Mouse (Mus musculus): ENCODE measurements around the gene Cx3cr1.

Gene Cx3cr1

GRCm38 (mm10) chr9:120080546-120081108 lies 10.9 kb upstream of the Cx3cr1 start:
- Histone ChIP-seq H3K4me3 (replicated peaks; ENCODE audit: low read length) (no peak overlapping the region), H3K27me3 (ENCODE audit: insufficient read depth, low read length) (peaks cover 38% of the 10 kb centered on the region), H3K4me1 (replicated peaks; ENCODE audit: low read depth, low read length) (peaks cover 27% of the 10 kb centered on the region), H3K9me3 (ENCODE audit: low read length) (no peaks in the 10 kb centered on the region), H3K36me3 (ENCODE audit: insufficient read depth, low read length) (no peaks in the 10 kb centered on the region)
- no peak for TF ChIP-seq POU5F1 (IDR thresholded peaks at IDR 0.05; ENCODE audit: borderline replicate concordance, low read length)
- peak; percentile 88 for TF ChIP-seq CTCF (conservative IDR thresholded peaks at IDR 0.05; ENCODE audit: low read length)
- no peak for TF ChIP-seq NANOG (IDR thresholded peaks at IDR 0.05; ENCODE audit: borderline replicate concordance, low read length)

- TF ChIP-seq NANOG (IDR thresholded peaks at IDR 0.05; ENCODE audit: borderline replicate concordance, low read length) (no peak), POU5F1 (IDR thresholded peaks at IDR 0.05; ENCODE audit: borderline replicate concordance, low read length) (no peak), CTCF (conservative IDR thresholded peaks at IDR 0.05; ENCODE audit: low read length) (no peak)
- Histone ChIP-seq H3K27me3 (ENCODE audit: insufficient read depth, low read length) (peaks cover 33% of the 10 kb centered on the region), H3K4me1 (replicated peaks; ENCODE audit: low read depth, low read length) (peaks cover 27% of the 10 kb centered on the region), H3K9me3 (ENCODE audit: low read length) (no peaks in the 10 kb centered on the region), H3K4me3 (replicated peaks; ENCODE audit: low read length) (no peak overlapping the region), H3K36me3 (ENCODE audit: insufficient read depth, low read length) (no peaks in the 10 kb centered on the region)
Measured at GRCm38 (mm10) chr9:120079901-120080300, 10.2 kb upstream of the Cx3cr1 start.

GRCm38 (mm10) chr9:120078241-120078640 lies 8.6 kb upstream of the Cx3cr1 start:
- Histone ChIP-seq H3K27me3 (ENCODE audit: insufficient read depth, low read length) (peaks cover 31% of the 10 kb centered on the region), H3K4me3 (replicated peaks; ENCODE audit: low read length) (no peak overlapping the region), H3K4me1 (replicated peaks; ENCODE audit: low read depth, low read length) (peaks cover 26% of the 10 kb centered on the region), H3K9me3 (ENCODE audit: low read length) (no peaks in the 10 kb centered on the region), H3K36me3 (ENCODE audit: insufficient read depth, low read length) (no peaks in the 10 kb centered on the region)
- no peak for TF ChIP-seq CTCF (conservative IDR thresholded peaks at IDR 0.05; ENCODE audit: low read length)
- no peak for TF ChIP-seq NANOG (IDR thresholded peaks at IDR 0.05; ENCODE audit: borderline replicate concordance, low read length)
- TF ChIP-seq POU5F1 (IDR thresholded peaks at IDR 0.05; ENCODE audit: borderline replicate concordance, low read length) = no peak

DNA sequence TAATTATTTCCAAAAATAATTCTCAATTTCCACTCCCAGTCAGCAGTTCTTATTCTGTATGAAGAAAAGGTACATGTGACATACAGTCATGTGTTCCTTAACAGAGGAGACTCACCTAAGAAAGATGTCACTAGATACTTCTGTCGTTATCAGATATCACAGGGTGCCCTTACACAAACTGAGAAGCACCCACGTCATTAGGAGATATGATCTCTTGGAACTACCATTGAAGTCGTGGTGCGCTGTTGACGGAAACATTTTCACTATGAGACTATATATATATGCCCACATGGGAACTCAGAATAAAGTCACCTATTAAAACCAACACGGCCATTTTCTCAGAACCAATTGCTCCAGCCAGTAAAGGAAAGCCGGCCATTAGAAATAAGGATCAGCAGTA lies 4.8 kb upstream of the Cx3cr1 start:
- Histone ChIP-seq H3K27me3 (ENCODE audit: insufficient read depth, low read length) (peaks cover 21% of the 10 kb centered on the region), H3K36me3 (ENCODE audit: insufficient read depth, low read length) (no peaks in the 10 kb centered on the region), H3K4me3 (replicated peaks; ENCODE audit: low read length) (no peak overlapping the region), H3K4me1 (replicated peaks; ENCODE audit: low read depth, low read length) (peaks cover 21% of the 10 kb centered on the region), H3K9me3 (ENCODE audit: low read length) (no peaks in the 10 kb centered on the region)
- no peak for TF ChIP-seq NANOG (IDR thresholded peaks at IDR 0.05; ENCODE audit: borderline replicate concordance, low read length)
- no peak for TF ChIP-seq POU5F1 (IDR thresholded peaks at IDR 0.05; ENCODE audit: borderline replicate concordance, low read length)
- TF ChIP-seq CTCF (conservative IDR thresholded peaks at IDR 0.05; ENCODE audit: low read length) = no peak

GRCm38 (mm10) chr9:120073169-120073568 lies 3.5 kb upstream of the Cx3cr1 start:
- H3K9me3 ChIP-seq (ENCODE audit: low read length) = no peaks in the 10 kb centered on the region
- no peaks in the 10 kb centered on the region for H3K36me3 ChIP-seq (ENCODE audit: insufficient read depth, low read length)
- H3K4me3 ChIP-seq (replicated peaks; ENCODE audit: low read length) = no peak overlapping the region
- H3K4me1 ChIP-seq (replicated peaks; ENCODE audit: low read depth, low read length) = peaks cover 8% of the 10 kb centered on the region
- TF ChIP-seq CTCF (conservative IDR thresholded peaks at IDR 0.05; ENCODE audit: low read length) (peak; percentile 99), POU5F1 (IDR thresholded peaks at IDR 0.05; ENCODE audit: borderline replicate concordance, low read length) (no peak)
- H3K27me3 ChIP-seq (ENCODE audit: insufficient read depth, low read length) = peaks cover 13% of the 10 kb centered on the region

GRCm38 (mm10) chr9:120071251-120071650 lies 1.6 kb upstream of the Cx3cr1 start:
- Histone ChIP-seq H3K4me3 (replicated peaks; ENCODE audit: low read length) (no peak overlapping the region), H3K27me3 (ENCODE audit: insufficient read depth, low read length) (no peaks in the 10 kb centered on the region; the same call in 1 of the 2 replicates), H3K9me3 (ENCODE audit: low read length) (no peaks in the 10 kb centered on the region), H3K4me1 (replicated peaks; ENCODE audit: low read depth, low read length) (peaks cover 6% of the 10 kb centered on the region; the same call in 1 of the 2 replicates), H3K36me3 (ENCODE audit: insufficient read depth, low read length) (no peaks in the 10 kb centered on the region)
- TF ChIP-seq CTCF (conservative IDR thresholded peaks at IDR 0.05; ENCODE audit: low read length) = no peak
- no peak for TF ChIP-seq NANOG (IDR thresholded peaks at IDR 0.05; ENCODE audit: borderline replicate concordance, low read length)
- no peak for TF ChIP-seq POU5F1 (IDR thresholded peaks at IDR 0.05; ENCODE audit: borderline replicate concordance, low read length)

GRCm38 (mm10) chr9:120068047-120068446 lies 1.6 kb downstream of the Cx3cr1 start:
- H3K4me1 ChIP-seq (replicated peaks; ENCODE audit: low read depth, low read length) = peaks cover 20% of the 10 kb centered on the region
- H3K27me3 ChIP-seq (ENCODE audit: insufficient read depth, low read length) = no peaks in the 10 kb centered on the region; the same call in 1 of the 2 replicates
- H3K36me3 ChIP-seq (ENCODE audit: insufficient read depth, low read length) = no peaks in the 10 kb centered on the region
- no peak overlapping the region for H3K4me3 ChIP-seq (replicated peaks; ENCODE audit: low read length)
- TF ChIP-seq CTCF (conservative IDR thresholded peaks at IDR 0.05; ENCODE audit: low read length) = no peak
- no peak for TF ChIP-seq POU5F1 (IDR thresholded peaks at IDR 0.05; ENCODE audit: borderline replicate concordance, low read length)
- TF ChIP-seq NANOG (IDR thresholded peaks at IDR 0.05; ENCODE audit: borderline replicate concordance, low read length) = no peak
- H3K9me3 ChIP-seq (ENCODE audit: low read length) = no peaks in the 10 kb centered on the region

DNA sequence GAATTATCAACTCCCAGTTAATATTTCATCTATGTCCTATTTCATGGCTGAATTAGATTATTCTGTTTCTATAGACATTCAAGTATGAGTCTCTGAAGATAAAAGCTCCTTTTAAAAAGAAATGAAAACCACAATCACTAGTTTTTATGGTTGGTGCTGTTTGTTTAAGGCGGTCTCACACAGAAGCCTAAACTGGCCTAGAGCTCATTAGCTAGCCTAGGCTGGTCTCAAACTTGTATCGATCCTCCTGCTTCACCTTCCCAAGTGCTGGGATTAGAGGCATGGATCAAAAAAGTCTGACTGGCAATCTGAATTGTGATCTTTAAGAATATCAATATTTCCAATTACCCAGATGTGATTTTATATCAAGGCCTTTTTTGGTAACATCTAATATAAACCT lies 2.1 kb downstream of the Cx3cr1 start:
- TF ChIP-seq CTCF (conservative IDR thresholded peaks at IDR 0.05; ENCODE audit: low read length) (no peak), NANOG (IDR thresholded peaks at IDR 0.05; ENCODE audit: borderline replicate concordance, low read length) (no peak), POU5F1 (IDR thresholded peaks at IDR 0.05; ENCODE audit: borderline replicate concordance, low read length) (no peak)
- H3K27me3 ChIP-seq (ENCODE audit: insufficient read depth, low read length) = no peaks in the 10 kb centered on the region; the same call in 1 of the 2 replicates

GRCm38 (mm10) chr9:120064317-120064716 lies 5.4 kb downstream of the Cx3cr1 start:
- Histone ChIP-seq H3K27me3 (ENCODE audit: insufficient read depth, low read length) (no peaks in the 10 kb centered on the region), H3K4me1 (replicated peaks; ENCODE audit: low read depth, low read length) (peaks cover 18% of the 10 kb centered on the region), H3K4me3 (replicated peaks; ENCODE audit: low read length) (no peak overlapping the region), H3K9me3 (ENCODE audit: low read length) (no peaks in the 10 kb centered on the region), H3K36me3 (ENCODE audit: insufficient read depth, low read length) (no peaks in the 10 kb centered on the region)
- no peak for TF ChIP-seq NANOG (IDR thresholded peaks at IDR 0.05; ENCODE audit: borderline replicate concordance, low read length)
- no peak for TF ChIP-seq CTCF (conservative IDR thresholded peaks at IDR 0.05; ENCODE audit: low read length)
- TF ChIP-seq POU5F1 (IDR thresholded peaks at IDR 0.05; ENCODE audit: borderline replicate concordance, low read length) = no peak

More for the DNA sequence above, 2.1 kb downstream of the Cx3cr1 start:
- H3K4me1 ChIP-seq (replicated peaks; ENCODE audit: low read depth, low read length) = peaks cover 20% of the 10 kb centered on the region
- no peak overlapping the region for H3K4me3 ChIP-seq (replicated peaks; ENCODE audit: low read length)
- H3K9me3 ChIP-seq (ENCODE audit: low read length) = no peaks in the 10 kb centered on the region
- no peaks in the 10 kb centered on the region for H3K36me3 ChIP-seq (ENCODE audit: insufficient read depth, low read length)
